Mouse (Mus musculus) thymus, adult 18-20 months (tissue): ENCODE results near the gene Triml2.

ENCODE experiments used
- DNase-seq, 2 experiments: peaks; one replicate each; pipeline ENCODE4 v3.0.0; 2022; ENCODE audit warnings: mixed read lengths in 2 of 2

Gene Triml2

GRCm38 (mm10) chr8:43180054-43180690 is at the start of gene Triml2:
Gene Triml2 (plus strand): TSS chr8:43180541.
- DNase-seq: no peak

DNA sequence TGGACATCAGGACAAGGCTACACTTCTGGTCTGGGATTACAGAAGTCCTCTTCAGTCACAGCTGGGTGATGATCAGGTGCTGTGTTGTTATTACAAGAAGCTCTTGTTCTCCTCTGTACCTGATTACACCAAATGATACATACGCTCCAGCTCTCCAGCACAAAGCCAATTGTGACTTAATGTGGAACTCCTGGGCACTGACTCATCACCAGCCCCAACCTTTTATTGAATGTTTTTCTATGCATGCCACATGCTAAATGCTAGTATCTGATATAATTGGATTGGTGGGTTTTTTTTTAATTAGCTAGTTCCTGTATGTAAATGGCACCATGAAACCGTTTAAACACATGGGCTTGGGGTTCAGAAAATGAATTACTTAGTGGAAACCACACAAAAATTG is 39.0 kb upstream of the Triml2 start, which contains the start of gene Triml1:
TSS of gene Triml1 (minus strand) at position 101 of the 400 bp plus-strand sequence.
- DNase-seq: no peak

- no peak for DNase-seq
Observed at GRCm38 (mm10) chr8:43149307-43149706, 31.0 kb upstream of the Triml2 start.

DNA sequence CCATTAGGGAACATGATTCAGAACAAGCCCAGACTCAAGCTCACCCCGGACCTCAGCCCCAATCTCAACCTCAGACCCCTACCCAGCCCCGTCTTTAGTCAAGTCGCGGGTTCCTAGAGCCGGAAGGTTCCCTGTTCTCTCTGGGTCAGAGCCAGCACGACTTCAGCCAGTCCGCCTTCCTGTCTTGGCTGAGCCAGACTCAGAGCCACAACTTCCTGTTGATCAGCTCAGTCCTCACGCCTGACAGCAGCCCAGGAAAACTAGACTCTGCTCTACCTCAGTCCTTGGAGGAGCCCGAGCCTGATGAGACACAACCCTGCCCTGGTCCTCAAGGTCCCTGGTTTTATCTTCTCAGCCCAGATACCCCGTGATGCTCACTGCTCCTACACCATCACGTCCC is 17.1 kb upstream of the Triml2 start:
- DNase-seq: no peak

- DNase-seq: no peak
Observed at GRCm38 (mm10) chr8:43164453-43164852, 15.9 kb upstream of the Triml2 start.

DNA sequence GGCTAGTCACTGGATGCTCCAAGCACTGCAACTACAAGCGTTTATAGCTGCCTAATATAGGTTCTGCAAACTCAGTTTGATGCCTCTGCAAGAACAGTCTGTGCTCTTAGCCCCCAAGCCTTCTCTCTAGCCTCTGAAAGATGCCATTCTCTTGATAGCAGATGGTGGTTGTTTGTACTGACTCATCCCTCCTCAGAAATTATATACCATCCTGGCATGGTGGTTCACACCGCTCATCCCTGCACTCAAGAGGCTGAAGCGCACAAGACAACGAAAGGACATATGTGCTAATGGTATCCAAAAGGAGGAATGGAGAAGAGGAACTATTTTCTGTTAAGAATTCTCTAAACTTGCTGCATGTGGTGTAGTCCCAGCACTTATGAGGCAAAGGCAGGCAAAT is 12.3 kb upstream of the Triml2 start:
- no peak for DNase-seq

DNA sequence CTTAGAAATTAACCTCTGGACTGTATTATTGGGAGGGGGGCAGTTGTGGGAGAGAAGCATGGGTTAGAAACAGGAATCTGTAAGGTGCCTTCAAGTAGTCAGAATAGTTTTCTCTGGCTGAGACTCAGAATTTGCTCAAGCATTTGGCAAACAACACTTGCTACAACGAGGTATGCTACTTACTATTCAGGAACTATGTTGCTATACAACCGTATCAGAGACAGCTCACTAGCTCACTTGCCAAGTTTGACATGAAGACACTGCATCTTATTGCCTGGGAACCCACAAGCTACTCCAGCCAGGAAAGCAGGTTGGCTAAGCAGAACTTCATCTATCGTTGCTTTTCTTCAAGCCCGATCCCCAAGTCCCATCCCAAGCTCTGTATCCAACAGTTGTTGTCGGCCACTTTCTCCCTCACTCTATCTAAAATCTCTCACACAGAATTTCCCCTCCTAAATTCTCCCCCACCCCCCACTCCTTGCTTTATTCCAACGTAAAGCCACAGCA is 11.0 kb upstream of the Triml2 start:
- no peak for DNase-seq

DNA sequence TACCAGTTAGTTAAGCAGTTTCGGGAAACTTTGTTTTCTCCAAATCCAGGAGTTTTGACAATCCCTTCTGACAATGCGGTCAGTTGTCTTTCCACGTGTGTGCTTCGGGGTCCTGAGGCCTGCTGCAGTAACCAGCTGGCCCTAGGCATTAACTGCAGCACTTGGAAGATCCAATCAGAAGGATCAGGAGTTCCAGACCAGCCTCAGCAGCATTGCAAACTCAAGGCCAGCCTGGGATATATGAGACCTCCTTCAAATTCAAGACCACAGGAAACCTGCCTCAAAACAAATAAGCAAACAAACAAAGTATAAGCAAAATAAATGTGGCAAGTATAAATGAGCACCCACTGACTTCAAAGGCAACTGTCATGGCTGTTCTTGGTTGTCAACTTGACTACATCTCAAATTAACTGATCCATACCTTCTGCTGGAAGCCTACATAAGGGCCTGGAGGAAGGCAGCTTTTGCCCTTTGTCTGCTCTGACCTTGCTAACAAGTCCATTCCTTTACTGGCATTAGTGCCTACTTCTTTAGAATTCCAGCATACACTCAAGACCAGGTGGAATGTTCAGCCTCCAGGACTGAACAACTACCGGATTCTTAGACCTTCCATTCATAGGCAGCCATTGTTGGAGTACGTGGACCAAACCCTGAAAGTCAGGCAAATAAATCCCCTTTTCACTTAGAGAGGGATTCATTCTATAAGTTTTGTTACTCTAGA is 3.4 kb upstream of the Triml2 start:
- DNase-seq: no peak

GRCm38 (mm10) chr8:43178263-43178662 is 2.1 kb upstream of the Triml2 start:
- no peak for DNase-seq

GRCm38 (mm10) chr8:43179189-43179588 is 1.2 kb upstream of the Triml2 start:
- no peak for DNase-seq

GRCm38 (mm10) chr8:43182281-43182680 is 1.9 kb downstream of the Triml2 start:
- no peak for DNase-seq

GRCm38 (mm10) chr8:43215554-43215953 is 35.2 kb downstream of the Triml2 start:
- DNase-seq: no peak

DNA sequence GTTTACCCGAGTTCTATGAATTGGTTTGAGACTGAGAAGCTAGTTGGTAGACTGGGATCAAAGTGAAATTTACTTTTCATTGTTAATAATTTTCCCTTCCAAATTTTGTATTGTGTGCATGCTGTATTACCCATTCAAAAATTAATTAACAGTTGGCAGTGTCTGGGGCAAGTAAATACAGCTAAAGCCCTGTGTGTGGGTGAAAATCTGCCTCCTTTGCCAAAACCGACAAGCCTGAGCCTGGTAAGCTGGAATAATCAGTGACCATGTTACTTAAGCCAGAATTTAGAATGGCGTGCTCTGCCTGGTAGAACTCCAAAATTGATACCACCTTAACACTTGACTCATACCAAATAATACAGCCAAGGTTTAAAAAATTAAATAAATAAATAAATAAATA is 63.0 kb downstream of the Triml2 start:
- DNase-seq: no peak
